Mouse (Mus musculus) urinary bladder, postnatal 25 days (tissue): ENCODE results near the gene Pcsk2.

Experiments used
- DNase-seq: peaks from one replicate; pipeline ENCODE4 v3.0.0; 2022; ENCODE audit warnings: low spot score

Pcsk2 gene

GRCm38 (mm10) chr2:143732501-143732900, 186.5 kb downstream of the Pcsk2 start:
- no peak for DNase-seq

GRCm38 (mm10) chr2:143735442-143735841, 189.5 kb downstream of the Pcsk2 start:
- DNase-seq = no peak

- DNase-seq = no peak
These were observed 193.7 kb downstream of the Pcsk2 start for GRCm38 (mm10) chr2:143739475-143740226.

GRCm38 (mm10) chr2:143742436-143742835, 196.5 kb downstream of the Pcsk2 start:
- DNase-seq = no peak

GRCm38 (mm10) chr2:143743081-143743480, 197.1 kb downstream of the Pcsk2 start:
- DNase-seq = no peak

- DNase-seq = no peak
These were observed 206.3 kb downstream of the Pcsk2 start for GRCm38 (mm10) chr2:143752051-143752788.

GRCm38 (mm10) chr2:143776448-143776847, 230.5 kb downstream of the Pcsk2 start:
- DNase-seq = no peak

- DNase-seq = no peak
These were observed 234.4 kb downstream of the Pcsk2 start for GRCm38 (mm10) chr2:143780310-143780709.

- DNase-seq = no peak
These were observed 244.0 kb downstream of the Pcsk2 start for GRCm38 (mm10) chr2:143789911-143790310.

GRCm38 (mm10) chr2:143795858-143796257, 249.9 kb downstream of the Pcsk2 start:
- DNase-seq = no peak

- DNase-seq = no peak
These were observed 250.5 kb downstream of the Pcsk2 start for GRCm38 (mm10) chr2:143796335-143797013.

- DNase-seq = no peak
These were observed 255.1 kb downstream of the Pcsk2 start for GRCm38 (mm10) chr2:143801097-143801496.

GRCm38 (mm10) chr2:143806140-143806923, 260.4 kb downstream of the Pcsk2 start:
- no peak for DNase-seq

- no peak for DNase-seq
These were observed 261.1 kb downstream of the Pcsk2 start for GRCm38 (mm10) chr2:143806924-143807664.

GRCm38 (mm10) chr2:143808789-143809188, 262.8 kb downstream of the Pcsk2 start:
- DNase-seq = no peak

- DNase-seq = no peak
These were observed 266.3 kb downstream of the Pcsk2 start for GRCm38 (mm10) chr2:143812262-143812661.

GRCm38 (mm10) chr2:143813461-143813860, 267.5 kb downstream of the Pcsk2 start:
- DNase-seq = no peak

- no peak for DNase-seq
These were observed 285.7 kb downstream of the Pcsk2 start for GRCm38 (mm10) chr2:143831645-143832044.

GRCm38 (mm10) chr2:143832721-143833120, 286.8 kb downstream of the Pcsk2 start:
- no peak for DNase-seq

GRCm38 (mm10) chr2:143834082-143834481, 288.1 kb downstream of the Pcsk2 start:
- DNase-seq = no peak

GRCm38 (mm10) chr2:143835820-143836219, 289.9 kb downstream of the Pcsk2 start:
- no peak for DNase-seq
